Mouse (Mus musculus): ENCODE measurements around the gene Fbxo48. TPM values are rescaled to one million over a fixed set of nuclear protein-coding genes. Genes with fewer than 3 reads are reported as not detected.

The Fbxo48 gene
- polyA plus RNA-seq, 1 experiment from 2014 or later: 0.60 TPM

DNA sequence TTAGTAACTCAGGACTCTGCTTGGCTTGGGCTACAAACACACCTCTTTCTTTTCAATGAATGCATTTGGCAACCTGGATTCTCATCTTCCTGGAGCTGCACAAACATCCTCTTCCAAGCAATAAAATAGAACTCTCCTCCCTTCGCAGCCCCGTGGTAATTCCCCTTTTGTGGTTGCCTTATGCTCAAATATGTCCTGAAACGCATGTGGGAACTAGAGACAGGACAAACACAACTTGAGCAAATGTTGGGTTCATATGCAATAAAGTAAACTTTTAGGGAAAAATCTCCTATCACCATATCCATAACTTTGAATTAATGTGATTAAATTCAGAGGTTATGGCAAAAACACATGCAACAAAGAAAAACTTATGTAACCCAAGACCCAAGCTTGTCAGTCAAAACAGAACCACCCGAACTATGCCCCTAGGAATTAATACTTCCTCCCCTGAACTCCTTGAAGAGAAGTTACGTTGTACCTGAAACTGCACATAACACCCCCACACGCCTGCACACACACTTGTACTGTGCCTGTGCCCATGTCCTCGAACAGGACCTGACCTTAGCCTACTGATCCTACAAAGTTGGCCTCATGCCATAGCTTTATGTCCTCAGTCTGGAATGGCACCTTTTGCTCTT lies 35.5 kb downstream of the Fbxo48 start:
- ATAC-seq (ENCODE audit: low read depth): no peak
- Histone ChIP-seq H3K27ac (ENCODE audit: low read depth, low read length) (no peak overlapping the region), H3K27me3 (ENCODE audit: control insufficient read depth, insufficient read depth, low read length) (no peaks in the 10 kb centered on the region), H3K4me2 (ENCODE audit: low read depth, low read length) (no peak overlapping the region), H3K9ac (replicated peaks; ENCODE audit: low read depth, low read length) (no peak overlapping the region), H3K4me1 (ENCODE audit: control insufficient read depth, insufficient read depth, low read length) (no peaks in the 10 kb centered on the region), H3K4me3 (ENCODE audit: low read depth, low read length) (no peak overlapping the region), H3K9me3 (ENCODE audit: control insufficient read depth, low read length) (no peaks in the 10 kb centered on the region), H3K36me3 (ENCODE audit: control insufficient read depth, insufficient read depth, low read length) (no peaks in the 10 kb centered on the region)
- 86% methylated on average over 7 of the region's 7 CpGs for WGBS

DNA sequence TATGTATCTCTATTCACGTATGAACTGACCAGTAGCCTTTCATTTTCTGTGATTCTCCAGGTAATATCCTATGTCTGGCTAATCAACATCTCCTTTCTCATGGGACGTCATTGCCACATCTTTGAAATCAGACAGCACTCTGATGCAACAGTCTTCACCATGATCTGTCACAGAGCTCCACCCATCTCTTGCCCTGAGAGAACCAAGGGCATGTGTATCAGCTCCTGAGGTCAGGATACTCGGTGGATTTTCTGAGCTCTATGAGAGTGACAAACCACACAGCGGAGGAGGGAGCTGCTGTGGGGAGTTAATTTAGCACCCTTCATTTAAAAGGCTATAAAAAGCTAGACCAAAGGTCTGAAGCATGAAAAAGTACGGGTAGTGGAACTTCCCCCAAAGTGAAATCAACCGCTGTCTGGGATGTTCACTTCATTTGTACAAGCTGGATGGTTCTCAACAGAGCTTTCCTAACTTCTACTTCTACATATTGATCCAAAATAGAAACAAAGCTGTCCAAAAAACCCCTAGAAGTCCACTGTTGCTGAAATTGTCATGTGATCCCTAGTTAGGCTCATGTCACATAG lies 36.7 kb downstream of the Fbxo48 start:
- Histone ChIP-seq H3K36me3 (ENCODE audit: control insufficient read depth, insufficient read depth, low read length) (no peaks in the 10 kb centered on the region), H3K27me3 (ENCODE audit: control insufficient read depth, insufficient read depth, low read length) (no peaks in the 10 kb centered on the region), H3K4me3 (ENCODE audit: low read depth, low read length) (no peak overlapping the region), H3K4me2 (ENCODE audit: low read depth, low read length) (no peak overlapping the region), H3K9ac (replicated peaks; ENCODE audit: low read depth, low read length) (no peak overlapping the region), H3K4me1 (ENCODE audit: control insufficient read depth, insufficient read depth, low read length) (no peaks in the 10 kb centered on the region), H3K9me3 (ENCODE audit: control insufficient read depth, low read length) (no peaks in the 10 kb centered on the region), H3K27ac (ENCODE audit: low read depth, low read length) (no peak overlapping the region)
- ATAC-seq (ENCODE audit: low read depth): no peak
- 72% methylated on average over 6 of the region's 6 CpGs for WGBS

DNA sequence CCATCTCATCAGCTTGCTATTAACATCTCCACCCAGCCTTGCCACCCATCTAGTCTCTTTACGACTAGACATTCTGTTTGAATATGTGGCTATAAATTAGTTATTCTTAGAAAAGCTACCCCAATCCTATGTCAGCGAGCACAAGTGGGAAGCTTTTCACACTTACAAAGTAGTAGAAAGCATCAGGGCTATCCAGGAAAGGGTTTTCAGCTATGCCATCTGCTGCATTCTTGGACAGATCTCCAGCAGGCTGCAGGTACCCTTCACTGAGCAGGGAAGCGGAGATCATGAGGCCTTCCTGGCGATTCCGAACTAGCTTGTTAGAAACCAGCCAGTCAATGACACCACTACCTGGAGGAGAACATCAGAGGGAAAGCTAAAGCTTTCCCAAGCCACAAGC lies 38.7 kb downstream of the Fbxo48 start:
- Histone ChIP-seq H3K4me3 (ENCODE audit: low read depth, low read length) (no peak overlapping the region), H3K4me1 (ENCODE audit: control insufficient read depth, insufficient read depth, low read length) (no peaks in the 10 kb centered on the region), H3K27ac (ENCODE audit: low read depth, low read length) (no peak overlapping the region), H3K27me3 (ENCODE audit: control insufficient read depth, insufficient read depth, low read length) (no peaks in the 10 kb centered on the region), H3K9me3 (ENCODE audit: control insufficient read depth, low read length) (no peaks in the 10 kb centered on the region), H3K36me3 (ENCODE audit: control insufficient read depth, insufficient read depth, low read length) (no peaks in the 10 kb centered on the region), H3K4me2 (ENCODE audit: low read depth, low read length) (no peak overlapping the region), H3K9ac (replicated peaks; ENCODE audit: low read depth, low read length) (no peak overlapping the region)
- ATAC-seq (ENCODE audit: low read depth): no peak
- 85% methylated on average over 5 of the region's 5 CpGs for WGBS

- Histone ChIP-seq H3K36me3 (ENCODE audit: control insufficient read depth, insufficient read depth, low read length) (no peaks in the 10 kb centered on the region), H3K9ac (replicated peaks; ENCODE audit: low read depth, low read length) (no peak overlapping the region), H3K27ac (ENCODE audit: low read depth, low read length) (no peak overlapping the region), H3K9me3 (ENCODE audit: control insufficient read depth, low read length) (no peaks in the 10 kb centered on the region), H3K4me1 (ENCODE audit: control insufficient read depth, insufficient read depth, low read length) (no peaks in the 10 kb centered on the region), H3K4me3 (ENCODE audit: low read depth, low read length) (no peak overlapping the region), H3K27me3 (ENCODE audit: control insufficient read depth, insufficient read depth, low read length) (no peaks in the 10 kb centered on the region), H3K4me2 (ENCODE audit: low read depth, low read length) (no peak overlapping the region)
- ATAC-seq (ENCODE audit: low read depth): no peak
- 85% methylated on average over 6 of the region's 6 CpGs for WGBS
These were observed 41.7 kb downstream of the Fbxo48 start for GRCm38 (mm10) chr11:16992880-16993279.

DNA sequence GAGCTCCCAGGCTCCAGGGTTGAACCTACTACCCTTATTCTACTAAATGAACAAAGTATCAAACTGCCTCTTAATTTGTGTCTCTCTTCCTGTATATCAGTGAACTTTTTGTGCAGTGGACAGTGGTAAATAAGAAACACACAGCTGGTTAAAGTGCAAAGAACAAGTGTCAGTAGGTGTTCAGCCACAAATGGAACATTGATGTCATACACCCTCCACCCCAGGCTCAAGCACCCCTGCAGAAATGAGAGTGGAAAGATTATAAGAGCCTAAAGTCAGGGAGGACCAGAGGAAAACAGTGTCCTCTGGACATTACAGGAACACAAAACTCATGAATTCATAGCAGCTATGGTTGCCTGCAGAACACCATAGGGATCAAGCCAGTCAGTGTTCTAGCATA lies 45.6 kb downstream of the Fbxo48 start:
- Histone ChIP-seq H3K4me1 (ENCODE audit: control insufficient read depth, insufficient read depth, low read length) (no peaks in the 10 kb centered on the region), H3K9ac (replicated peaks; ENCODE audit: low read depth, low read length) (no peak overlapping the region), H3K36me3 (ENCODE audit: control insufficient read depth, insufficient read depth, low read length) (no peaks in the 10 kb centered on the region), H3K4me3 (ENCODE audit: low read depth, low read length) (no peak overlapping the region), H3K27me3 (ENCODE audit: control insufficient read depth, insufficient read depth, low read length) (no peaks in the 10 kb centered on the region), H3K9me3 (ENCODE audit: control insufficient read depth, low read length) (no peaks in the 10 kb centered on the region), H3K4me2 (ENCODE audit: low read depth, low read length) (no peak overlapping the region), H3K27ac (ENCODE audit: low read depth, low read length) (no peak overlapping the region)
- no peak for ATAC-seq (ENCODE audit: low read depth)

DNA sequence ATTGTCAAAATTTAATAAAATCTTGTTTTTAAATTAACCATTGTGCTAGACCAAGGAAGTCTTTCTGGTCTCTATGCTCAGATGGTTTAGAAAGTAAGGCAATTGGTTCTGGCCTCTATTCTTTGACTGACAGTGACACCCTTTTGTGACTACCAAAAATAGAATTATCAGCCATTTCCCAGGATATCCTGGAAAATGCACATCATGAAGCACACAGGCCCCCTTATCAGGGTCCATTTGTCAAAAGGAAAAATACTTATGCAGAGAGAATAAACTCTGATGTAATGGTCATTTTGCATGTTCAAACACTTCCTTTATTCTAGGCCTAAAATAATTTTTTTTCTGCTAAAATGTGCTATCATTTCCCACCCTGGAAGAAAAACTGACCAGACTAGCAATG lies 46.3 kb downstream of the Fbxo48 start:
- Histone ChIP-seq H3K27ac (ENCODE audit: low read depth, low read length) (no peak overlapping the region), H3K4me1 (ENCODE audit: control insufficient read depth, insufficient read depth, low read length) (no peaks in the 10 kb centered on the region), H3K9ac (replicated peaks; ENCODE audit: low read depth, low read length) (no peak overlapping the region), H3K36me3 (ENCODE audit: control insufficient read depth, insufficient read depth, low read length) (no peaks in the 10 kb centered on the region), H3K4me2 (ENCODE audit: low read depth, low read length) (no peak overlapping the region), H3K4me3 (ENCODE audit: low read depth, low read length) (no peak overlapping the region), H3K9me3 (ENCODE audit: control insufficient read depth, low read length) (no peaks in the 10 kb centered on the region), H3K27me3 (ENCODE audit: control insufficient read depth, insufficient read depth, low read length) (no peaks in the 10 kb centered on the region)
- ATAC-seq (ENCODE audit: low read depth): no peak

DNA sequence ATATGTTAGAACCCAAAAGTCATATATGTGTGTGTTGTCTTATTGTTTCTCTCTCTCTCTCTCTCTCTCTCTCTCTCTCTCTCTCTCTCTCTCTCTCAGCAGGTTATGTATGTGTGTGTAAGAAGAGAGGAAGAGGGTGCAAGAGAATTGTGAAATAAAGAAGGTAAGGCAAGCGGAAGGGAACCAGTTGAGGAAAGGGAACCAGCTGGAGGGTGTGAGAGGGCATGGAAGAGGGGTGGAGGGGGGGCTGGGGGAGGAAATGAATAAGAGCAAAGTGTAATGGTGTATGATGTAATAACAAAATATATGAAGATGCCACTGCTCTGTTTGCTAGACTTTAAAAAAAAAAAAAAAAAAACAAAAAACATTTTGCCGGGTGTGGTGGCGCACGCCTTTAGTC lies 48.2 kb downstream of the Fbxo48 start:
- no peaks in the 10 kb centered on the region for H3K36me3 ChIP-seq (ENCODE audit: control insufficient read depth, insufficient read depth, low read length)
- H3K27me3 ChIP-seq (ENCODE audit: control insufficient read depth, insufficient read depth, low read length): no peaks in the 10 kb centered on the region
- ATAC-seq (ENCODE audit: low read depth): no peak
- no peaks in the 10 kb centered on the region for H3K4me1 ChIP-seq (ENCODE audit: control insufficient read depth, insufficient read depth, low read length)
- no peak overlapping the region for H3K27ac ChIP-seq (ENCODE audit: low read depth, low read length)
- no peak overlapping the region for H3K9ac ChIP-seq (replicated peaks; ENCODE audit: low read depth, low read length)
- no peak overlapping the region for H3K4me2 ChIP-seq (ENCODE audit: low read depth, low read length)
- no peaks in the 10 kb centered on the region for H3K9me3 ChIP-seq (ENCODE audit: control insufficient read depth, low read length)
- no peak overlapping the region for H3K4me3 ChIP-seq (ENCODE audit: low read depth, low read length)
- WGBS: 94% methylated on average over 4 of the region's 4 CpGs

- H3K4me2 ChIP-seq (ENCODE audit: low read depth, low read length): no peak overlapping the region
- no peak for ATAC-seq (ENCODE audit: low read depth)
- H3K27me3 ChIP-seq (ENCODE audit: control insufficient read depth, insufficient read depth, low read length): no peaks in the 10 kb centered on the region
These were observed 48.8 kb downstream of the Fbxo48 start for GRCm38 (mm10) chr11:16999933-17000332.

GRCm38 (mm10) chr11:17000353-17001334 lies 49.5 kb downstream of the Fbxo48 start:
- Histone ChIP-seq H3K9ac (replicated peaks; ENCODE audit: low read depth, low read length) (no peak overlapping the region), H3K27ac (ENCODE audit: low read depth, low read length) (no peak overlapping the region), H3K4me2 (ENCODE audit: low read depth, low read length) (no peak overlapping the region), H3K27me3 (ENCODE audit: control insufficient read depth, insufficient read depth, low read length) (no peaks in the 10 kb centered on the region), H3K4me1 (ENCODE audit: control insufficient read depth, insufficient read depth, low read length) (no peaks in the 10 kb centered on the region), H3K36me3 (ENCODE audit: control insufficient read depth, insufficient read depth, low read length) (no peaks in the 10 kb centered on the region), H3K4me3 (ENCODE audit: low read depth, low read length) (no peak overlapping the region), H3K9me3 (ENCODE audit: control insufficient read depth, low read length) (no peaks in the 10 kb centered on the region)
- WGBS: 74% methylated on average over 9 of the region's 9 CpGs
- ATAC-seq (ENCODE audit: low read depth): no peak

More at GRCm38 (mm10) chr11:16999933-17000332, 48.8 kb downstream of the Fbxo48 start:
- H3K9ac ChIP-seq (replicated peaks; ENCODE audit: low read depth, low read length): no peak overlapping the region
- H3K4me3 ChIP-seq (ENCODE audit: low read depth, low read length): no peak overlapping the region
- no peaks in the 10 kb centered on the region for H3K4me1 ChIP-seq (ENCODE audit: control insufficient read depth, insufficient read depth, low read length)
- H3K27ac ChIP-seq (ENCODE audit: low read depth, low read length): no peak overlapping the region
- H3K9me3 ChIP-seq (ENCODE audit: control insufficient read depth, low read length): no peaks in the 10 kb centered on the region
- H3K36me3 ChIP-seq (ENCODE audit: control insufficient read depth, insufficient read depth, low read length): no peaks in the 10 kb centered on the region
